Mouse (Mus musculus) forebrain, embryonic 13.5 days (tissue): ENCODE results near the gene B2m. TPM values are rescaled to one million over a fixed set of nuclear protein-coding genes. Genes with fewer than 3 reads are reported as not detected.

ENCODE experiments used
- ATAC-seq: fragments of 200-750 bp; cut with Nextera tagmentation; 2 replicates; pipeline ENCODE4 v1.8.0; 2017
- H3K27ac ChIP-seq: fragments of 300-500 bp; sonication (generic); 2 replicates; pipeline ENCODE4 v1.5.1; 2015; ENCODE audit warnings: inconsistent platforms, mild to moderate bottlenecking, moderate library complexity
- H3K27me3 ChIP-seq: fragments of 300-500 bp; sonication (generic); 2 replicates; pipeline ENCODE4 v1.6.1; 2015; ENCODE audit warnings: mild to moderate bottlenecking, inconsistent platforms
- H3K36me3 ChIP-seq: fragments of 300-500 bp; sonication (generic); 2 replicates; pipeline ENCODE4 v1.6.1; 2015; ENCODE audit warnings: mild to moderate bottlenecking, inconsistent platforms; ENCODE audit not compliant: poor library complexity, severe bottlenecking
- H3K4me1 ChIP-seq: fragments of 300-500 bp; sonication (generic); 2 replicates; pipeline ENCODE4 v1.6.1; 2015; ENCODE audit warnings: inconsistent platforms
- H3K4me2 ChIP-seq: fragments of 300-500 bp; sonication (generic); 2 replicates; pipeline ENCODE4 v1.6.1; 2015; ENCODE audit warnings: inconsistent platforms, mild to moderate bottlenecking, moderate library complexity
- H3K4me3 ChIP-seq: fragments of 300-500 bp; sonication (generic); 2 replicates; pipeline ENCODE4 v1.5.1; 2015; ENCODE audit warnings: mild to moderate bottlenecking, inconsistent platforms
- H3K9ac ChIP-seq: fragments of 300-500 bp; sonication (generic); 2 replicates; pipeline ENCODE4 v1.6.1; 2015; ENCODE audit warnings: mild to moderate bottlenecking, inconsistent platforms
- H3K9me3 ChIP-seq: fragments of 300-500 bp; sonication (generic); replicated peaks from 2 replicates; pipeline ENCODE4 v1.6.1; 2016; ENCODE audit warnings: inconsistent platforms
- WGBS: fragments of 180-500 bp; shearing (Covaris S2); methylation state at CpG from one replicate; pipeline ENCODE4 v1.1.7; 2015; 5-methylcytosine and 5-hydroxymethylcytosine counted together
- polyA plus RNA-seq: library from polyadenylated mRNA; unstranded; fragments of >200 nt; fragmentation: Nextera tagmentation; extraction: Ambion mirVana; gene quantifications from 2 replicates; pipeline ENCODE4 v1.2.1, GENCODE M21; 2015

B2m gene
- polyA plus RNA-seq, 1 experiment from 2014 or later, result 70.8 TPM

DNA sequence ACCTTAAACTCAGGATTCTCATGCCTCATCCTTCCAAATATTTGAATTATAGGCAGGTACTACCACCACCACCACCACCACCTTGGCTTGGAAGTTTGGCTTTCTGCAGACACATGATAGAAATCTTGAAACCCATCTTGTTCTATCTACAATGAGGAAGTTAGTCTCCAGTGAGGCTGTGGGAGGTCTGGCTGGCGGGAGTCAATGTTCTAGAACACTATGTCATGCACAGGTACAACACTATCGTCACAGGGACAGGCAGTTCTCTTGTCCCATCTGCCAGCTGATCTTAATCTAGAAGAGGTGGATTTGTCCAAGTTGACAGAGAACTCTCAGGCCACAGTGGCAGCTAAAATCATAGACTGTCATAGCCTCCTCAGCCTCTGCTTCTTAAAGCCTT lies 14.9 kb upstream of the B2m start:
- H3K9ac ChIP-seq, result no peak overlapping the region
- H3K4me2 ChIP-seq, result no peak overlapping the region
- H3K36me3 ChIP-seq, result no peaks in the 10 kb centered on the region
- no peaks in the 10 kb centered on the region for H3K4me1 ChIP-seq
- ATAC-seq, result no peak
- H3K9me3 ChIP-seq, result no peaks in the 10 kb centered on the region
- H3K27ac ChIP-seq, result no peak overlapping the region
- H3K4me3 ChIP-seq, result no peak overlapping the region
- no peaks in the 10 kb centered on the region for H3K27me3 ChIP-seq
- WGBS, result 87% methylated on average over 2 of the region's 2 CpGs

DNA sequence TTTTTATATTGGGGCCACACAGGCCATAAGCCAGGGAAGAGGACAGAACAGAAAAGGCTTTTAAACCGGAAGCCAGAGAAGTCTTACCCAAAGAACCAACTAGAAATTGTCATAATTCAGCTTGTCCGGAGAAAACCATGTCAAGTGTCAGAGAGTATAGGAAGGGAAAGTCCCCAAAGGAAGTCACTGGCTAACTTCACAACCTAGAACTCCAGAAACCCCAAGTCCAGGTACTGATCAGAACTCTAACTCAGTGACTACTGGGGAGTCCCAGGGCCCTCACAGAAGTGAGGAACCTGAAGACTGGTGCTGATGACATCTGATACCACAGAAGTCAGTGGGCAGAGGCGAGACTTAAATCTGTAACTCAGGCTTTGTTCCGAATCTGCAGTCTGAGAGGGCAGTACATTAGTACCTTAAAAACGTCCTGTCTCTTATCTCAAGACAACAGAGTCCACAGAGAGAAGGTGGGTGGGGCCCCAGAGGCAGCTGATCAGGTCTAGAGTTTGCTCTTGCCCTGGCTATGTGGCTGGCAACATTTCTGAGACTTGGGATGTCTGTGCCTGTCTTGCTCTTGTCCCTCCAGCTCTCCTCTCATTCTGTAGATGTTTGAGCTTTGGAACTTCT lies 9.5 kb upstream of the B2m start:
- 75% methylated on average over 5 of the region's 5 CpGs for WGBS
- no peak overlapping the region for H3K27ac ChIP-seq
- no peak for ATAC-seq
- no peak overlapping the region for H3K4me3 ChIP-seq
- H3K4me2 ChIP-seq, result no peak overlapping the region
- H3K36me3 ChIP-seq, result no peaks in the 10 kb centered on the region
- H3K9ac ChIP-seq, result no peak overlapping the region
- no peaks in the 10 kb centered on the region for H3K9me3 ChIP-seq
- H3K4me1 ChIP-seq, result no peaks in the 10 kb centered on the region
- no peaks in the 10 kb centered on the region for H3K27me3 ChIP-seq

DNA sequence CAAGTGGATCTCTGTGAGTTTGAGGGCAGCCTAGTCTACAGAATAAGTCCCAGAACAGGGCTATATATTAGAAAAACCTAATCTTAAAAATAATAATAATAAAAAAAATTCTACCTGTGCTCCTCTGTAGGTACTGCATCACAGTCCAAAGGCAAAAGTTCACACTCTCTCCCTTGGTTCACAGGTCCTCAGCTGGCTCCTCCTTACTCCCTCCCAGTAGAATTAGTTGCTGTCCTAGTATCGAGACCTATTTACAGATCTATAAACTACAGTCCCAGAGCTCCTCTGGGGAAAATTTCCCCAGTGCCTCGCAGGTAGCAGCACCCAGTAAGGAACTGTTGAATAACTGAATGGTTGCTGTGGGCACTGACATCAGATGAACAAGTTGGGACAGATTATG lies 6.7 kb upstream of the B2m start:
- WGBS, result 84% methylated on average over 2 of the region's 2 CpGs
- Histone ChIP-seq H3K4me2 (no peak overlapping the region), H3K9me3 (no peaks in the 10 kb centered on the region), H3K27me3 (no peaks in the 10 kb centered on the region), H3K4me3 (no peak overlapping the region), H3K4me1 (no peaks in the 10 kb centered on the region), H3K36me3 (no peaks in the 10 kb centered on the region), H3K27ac (no peak overlapping the region), H3K9ac (no peak overlapping the region)
- no peak for ATAC-seq

DNA sequence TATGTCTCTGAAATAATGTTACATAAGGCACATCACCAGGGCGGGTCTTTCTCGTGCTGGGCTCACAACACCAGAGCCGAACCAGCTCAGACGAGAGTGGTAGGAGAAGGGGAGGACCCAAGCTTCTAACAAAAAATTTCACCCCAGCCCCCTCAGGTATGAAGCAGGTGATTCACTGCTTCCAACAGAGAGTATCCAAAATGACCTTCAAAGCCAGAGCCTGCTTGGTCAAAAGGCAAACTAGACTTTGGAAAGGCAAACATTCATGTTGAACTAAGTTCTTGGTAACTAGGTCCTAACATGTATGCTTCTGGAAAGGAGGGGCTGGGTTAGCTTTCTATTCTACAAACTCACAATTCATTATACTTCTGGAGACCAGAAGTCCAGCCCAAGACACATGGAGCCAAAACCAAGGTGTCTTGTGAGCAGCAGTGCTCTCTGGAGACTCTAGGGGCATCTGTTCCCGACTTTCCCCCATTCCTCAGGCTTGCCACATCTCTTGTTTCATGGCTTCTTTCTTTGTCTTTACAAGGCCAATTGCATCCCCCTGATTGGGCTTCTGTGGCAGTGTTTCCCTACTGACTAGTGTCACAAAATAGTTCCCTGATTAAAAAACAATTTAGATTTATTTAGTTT lies 6.0 kb upstream of the B2m start:
- H3K9me3 ChIP-seq, result no peaks in the 10 kb centered on the region

DNA sequence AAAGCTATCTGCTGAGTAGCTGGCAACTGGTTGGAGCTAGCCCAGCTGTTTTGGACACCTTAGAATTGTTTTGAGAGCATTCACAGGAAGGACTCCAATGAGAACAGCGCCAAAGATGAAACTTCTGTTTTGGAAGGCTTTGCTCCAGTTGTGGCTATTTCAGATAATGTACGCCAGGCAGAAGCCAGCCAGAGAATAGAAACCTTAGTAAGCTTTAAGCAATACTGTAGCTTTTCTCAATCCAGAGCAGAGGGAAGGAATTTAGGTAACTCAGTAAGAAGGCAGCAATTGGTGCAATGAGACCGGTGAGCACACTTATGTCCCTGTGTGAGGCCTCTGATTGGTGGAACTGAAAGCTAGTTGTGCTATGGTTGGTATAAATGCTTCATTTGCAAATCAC lies 4.4 kb upstream of the B2m start:
- ATAC-seq, result no peak
- Histone ChIP-seq H3K27me3 (no peaks in the 10 kb centered on the region), H3K27ac (no peak overlapping the region), H3K9ac (no peak overlapping the region), H3K4me3 (no peak overlapping the region), H3K4me2 (no peak overlapping the region), H3K4me1 (peaks cover 4% of the 10 kb centered on the region; the same call in 1 of the 2 replicates), H3K9me3 (no peaks in the 10 kb centered on the region), H3K36me3 (no peaks in the 10 kb centered on the region)
- 92% methylated on average over 3 of the region's 3 CpGs for WGBS

More for the DNA sequence above, 6.0 kb upstream of the B2m start:
- WGBS, result 80% methylated on average over 5 of the region's 5 CpGs
- no peaks in the 10 kb centered on the region for H3K36me3 ChIP-seq
- no peak overlapping the region for H3K9ac ChIP-seq
- no peak overlapping the region for H3K4me3 ChIP-seq
- ATAC-seq, result no peak
- no peak overlapping the region for H3K4me2 ChIP-seq
- H3K27ac ChIP-seq, result no peak overlapping the region
- no peaks in the 10 kb centered on the region for H3K4me1 ChIP-seq
- no peaks in the 10 kb centered on the region for H3K27me3 ChIP-seq

DNA sequence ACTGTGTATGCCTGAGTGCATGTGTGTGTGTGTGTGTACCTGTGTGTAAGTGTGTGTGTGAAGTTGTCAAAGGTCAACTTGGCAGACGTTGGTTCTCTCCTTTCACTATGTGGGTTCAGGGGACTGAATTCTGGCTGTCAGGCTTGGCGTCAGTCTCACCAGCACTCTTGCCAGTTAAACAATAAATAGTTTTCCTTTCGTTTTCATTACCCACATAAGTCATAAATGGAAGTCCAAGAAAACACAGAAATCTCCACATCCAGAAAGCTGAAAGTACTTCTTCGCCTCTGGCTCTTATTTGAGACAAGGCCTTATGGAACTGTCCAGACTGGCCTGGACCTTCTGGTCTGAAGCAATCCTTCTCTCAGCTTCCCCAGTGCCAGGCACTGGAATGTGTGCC lies 1.7 kb upstream of the B2m start:
- Histone ChIP-seq H3K4me2 (no peak overlapping the region), H3K9me3 (no peaks in the 10 kb centered on the region), H3K36me3 (no peaks in the 10 kb centered on the region), H3K9ac (no peak overlapping the region), H3K4me3 (no peak overlapping the region), H3K27me3 (no peaks in the 10 kb centered on the region), H3K4me1 (peaks cover 10% of the 10 kb centered on the region), H3K27ac (no peak overlapping the region)
- WGBS, result 71% methylated on average over 4 of the region's 4 CpGs
- ATAC-seq, result no peak

DNA sequence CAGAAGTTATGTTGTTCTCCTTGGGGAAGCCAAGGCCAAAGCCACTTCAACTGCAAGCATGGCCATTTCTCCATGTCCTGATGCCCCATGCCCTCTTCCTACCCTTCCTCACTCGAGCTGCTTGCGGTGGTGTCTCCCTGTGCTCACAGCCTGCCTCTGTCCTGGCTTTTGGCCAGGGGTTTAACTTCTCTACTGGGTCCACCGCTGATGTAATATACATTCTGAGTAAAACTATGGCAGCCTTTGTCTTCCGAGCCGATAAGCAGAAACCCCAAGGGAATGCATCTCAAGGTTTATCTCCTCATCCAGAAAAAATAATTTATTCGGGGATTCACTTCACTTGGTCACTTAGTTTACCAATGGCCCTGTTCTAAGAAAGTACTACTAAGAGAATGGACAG lies 799 bp upstream of the B2m start:
- Histone ChIP-seq H3K27ac (no peak overlapping the region), H3K36me3 (no peaks in the 10 kb centered on the region), H3K9ac (no peak overlapping the region), H3K27me3 (no peaks in the 10 kb centered on the region), H3K9me3 (no peaks in the 10 kb centered on the region), H3K4me1 (peaks cover 10% of the 10 kb centered on the region), H3K4me3 (no peak overlapping the region), H3K4me2 (peak overlapping the region; percentile 83; the same call in 1 of the 2 replicates)
- ATAC-seq, result no peak
- 74% methylated on average over 6 of the region's 6 CpGs for WGBS

DNA sequence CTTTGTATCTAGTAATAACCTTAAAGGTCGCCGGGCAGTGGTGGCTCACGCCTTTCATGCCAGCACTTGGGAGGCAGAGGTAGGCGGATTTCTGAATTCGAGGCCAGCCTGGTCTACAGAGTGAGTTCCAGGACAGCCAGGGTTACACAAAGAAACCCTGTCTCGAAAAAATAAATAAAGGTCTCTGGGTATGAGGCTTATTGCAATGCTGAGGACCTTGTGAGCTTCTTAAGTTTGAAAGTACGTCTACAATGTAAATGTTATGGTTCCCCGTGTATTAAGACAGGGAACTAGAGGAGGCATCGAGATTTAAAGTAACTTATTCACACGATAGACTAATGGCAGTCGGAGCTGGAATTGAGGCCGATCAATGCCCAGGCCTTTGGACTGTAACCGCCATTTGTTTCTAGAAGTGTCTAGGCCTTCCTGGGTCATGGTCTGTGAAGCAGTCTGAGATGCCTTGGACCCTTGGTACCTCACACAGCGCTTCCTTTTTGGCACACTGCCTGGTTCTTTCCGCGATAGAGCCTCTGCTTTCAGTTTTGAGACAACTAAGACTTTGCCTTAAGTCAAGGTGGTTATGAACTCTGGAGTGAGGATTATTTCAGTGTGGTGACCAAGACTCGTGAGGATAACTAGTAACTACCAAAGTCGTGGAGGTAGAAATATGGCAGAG lies 894 bp downstream of the B2m start:
- H3K4me1 ChIP-seq, result peaks cover 10% of the 10 kb centered on the region
- ATAC-seq, result peak; percentile 7; the same call in 1 of the 2 replicates
- no peaks in the 10 kb centered on the region for H3K27me3 ChIP-seq
- H3K9me3 ChIP-seq, result no peaks in the 10 kb centered on the region
- no peak overlapping the region for H3K27ac ChIP-seq
- WGBS, result 37% methylated on average over 18 of the region's 18 CpGs
- H3K9ac ChIP-seq, result peak overlapping the region; percentile 75
- peak overlapping the region; percentile 83 for H3K4me2 ChIP-seq
- no peaks in the 10 kb centered on the region; the same call in 1 of the 2 replicates for H3K36me3 ChIP-seq
- H3K4me3 ChIP-seq, result peak overlapping the region; percentile 64

DNA sequence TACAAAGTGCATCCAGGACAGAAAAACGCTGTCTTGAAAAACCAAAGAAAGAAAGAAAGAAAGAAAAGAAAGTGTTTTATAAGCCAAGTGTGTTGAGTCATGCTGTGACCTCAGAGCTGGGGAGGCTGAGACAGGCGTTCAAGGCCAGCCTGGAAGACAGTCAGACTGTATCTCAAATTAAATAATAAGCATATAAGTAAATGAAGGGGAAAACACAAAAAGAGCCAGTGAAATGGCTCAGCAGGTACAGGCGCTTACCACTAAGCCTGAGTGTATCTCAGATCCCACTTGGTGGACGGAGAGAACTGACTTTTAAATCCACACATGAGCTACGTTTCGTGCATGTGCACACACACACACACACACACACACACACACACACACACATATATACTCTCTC lies 1.8 kb downstream of the B2m start:
- Histone ChIP-seq H3K9ac (no peak overlapping the region), H3K9me3 (no peaks in the 10 kb centered on the region), H3K27me3 (no peaks in the 10 kb centered on the region), H3K36me3 (no peaks in the 10 kb centered on the region; the same call in 1 of the 2 replicates), H3K4me3 (no peak overlapping the region), H3K4me1 (peaks cover 10% of the 10 kb centered on the region), H3K4me2 (no peak overlapping the region), H3K27ac (no peak overlapping the region)
- WGBS, result 94% methylated on average over 6 of the region's 6 CpGs
- no peak for ATAC-seq

DNA sequence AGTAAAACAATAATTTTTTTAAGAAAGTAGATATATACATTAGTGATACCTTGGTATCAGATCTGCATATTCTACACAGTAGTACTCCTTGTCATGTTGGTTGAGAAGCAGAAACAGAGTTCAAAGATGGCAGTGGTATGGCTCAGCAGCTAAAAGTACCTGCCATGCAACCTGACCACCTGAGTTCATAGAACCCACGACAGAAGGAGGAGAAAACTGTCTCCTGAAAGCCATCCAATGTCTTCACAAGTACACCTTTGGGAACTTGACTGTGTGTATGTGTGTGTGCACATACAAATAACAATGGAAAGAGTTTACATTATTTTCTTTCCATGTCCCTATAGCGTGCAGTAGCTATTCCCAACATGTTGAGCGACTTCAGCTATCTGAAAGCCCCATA lies 2.2 kb downstream of the B2m start:
- no peak overlapping the region for H3K9ac ChIP-seq
- no peak overlapping the region for H3K4me3 ChIP-seq
- H3K36me3 ChIP-seq, result no peaks in the 10 kb centered on the region; the same call in 1 of the 2 replicates
- H3K27me3 ChIP-seq, result no peaks in the 10 kb centered on the region
- H3K4me2 ChIP-seq, result no peak overlapping the region
- WGBS, result 90% methylated on average over 3 of the region's 3 CpGs
- H3K27ac ChIP-seq, result no peak overlapping the region
- ATAC-seq, result no peak
- H3K9me3 ChIP-seq, result no peaks in the 10 kb centered on the region
- H3K4me1 ChIP-seq, result peaks cover 10% of the 10 kb centered on the region

DNA sequence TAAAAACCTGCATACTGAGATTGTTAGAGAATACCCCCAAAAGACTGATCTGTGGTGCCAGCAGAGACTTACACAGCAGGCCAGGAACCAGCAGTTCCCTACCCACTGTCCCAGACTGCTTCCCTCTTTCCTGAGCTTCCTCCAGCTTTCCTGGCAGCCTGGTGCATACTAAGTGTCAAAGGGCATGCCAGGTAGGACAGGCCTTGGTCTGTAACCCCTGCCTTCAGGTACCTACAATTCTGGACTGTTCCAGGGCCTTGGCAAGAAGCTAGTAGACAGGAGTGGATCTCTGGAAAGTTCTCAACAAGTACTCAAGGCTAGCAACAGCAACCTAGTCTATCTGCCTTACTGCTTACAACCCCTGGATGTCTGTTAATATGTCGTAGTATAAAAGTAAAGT lies 3.7 kb downstream of the B2m start:
- no peak for ATAC-seq
- no peak overlapping the region for H3K27ac ChIP-seq
- 97% methylated on average over 1 of the region's 1 CpGs for WGBS

DNA sequence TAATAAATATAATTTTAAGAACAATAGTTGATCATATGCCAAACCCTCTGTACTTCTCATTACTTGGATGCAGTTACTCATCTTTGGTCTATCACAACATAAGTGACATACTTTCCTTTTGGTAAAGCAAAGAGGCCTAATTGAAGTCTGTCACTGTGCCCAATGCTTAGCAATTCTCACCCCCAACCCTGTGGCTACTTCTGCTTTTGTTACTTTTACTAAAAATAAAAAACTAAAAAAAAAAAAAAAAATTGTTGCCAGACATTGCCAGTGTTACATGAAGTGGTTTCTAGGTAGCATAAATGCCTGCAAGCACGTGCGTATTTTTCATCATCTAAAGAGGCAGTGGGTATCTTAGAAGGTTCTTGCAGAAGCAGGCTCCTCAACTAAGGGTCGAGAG lies 5.4 kb downstream of the B2m start:
- ATAC-seq, result no peak
- WGBS, result 85% methylated on average over 3 of the region's 3 CpGs

More for the DNA sequence above, 3.7 kb downstream of the B2m start:
- no peaks in the 10 kb centered on the region for H3K27me3 ChIP-seq
- H3K9me3 ChIP-seq, result no peaks in the 10 kb centered on the region
- H3K4me1 ChIP-seq, result peaks cover 10% of the 10 kb centered on the region
- H3K4me3 ChIP-seq, result no peak overlapping the region
- no peak overlapping the region for H3K9ac ChIP-seq
- H3K4me2 ChIP-seq, result no peak overlapping the region
- H3K36me3 ChIP-seq, result no peaks in the 10 kb centered on the region; the same call in 1 of the 2 replicates

More for the DNA sequence above, 5.4 kb downstream of the B2m start:
- Histone ChIP-seq H3K9me3 (no peaks in the 10 kb centered on the region), H3K27me3 (no peaks in the 10 kb centered on the region), H3K4me1 (peaks cover 6% of the 10 kb centered on the region), H3K27ac (no peak overlapping the region), H3K4me3 (no peak overlapping the region), H3K4me2 (no peak overlapping the region), H3K9ac (no peak overlapping the region), H3K36me3 (no peaks in the 10 kb centered on the region; the same call in 1 of the 2 replicates)
